ENCODE assay signal across 9 mouse cellular contexts in the genomic region with DNA sequence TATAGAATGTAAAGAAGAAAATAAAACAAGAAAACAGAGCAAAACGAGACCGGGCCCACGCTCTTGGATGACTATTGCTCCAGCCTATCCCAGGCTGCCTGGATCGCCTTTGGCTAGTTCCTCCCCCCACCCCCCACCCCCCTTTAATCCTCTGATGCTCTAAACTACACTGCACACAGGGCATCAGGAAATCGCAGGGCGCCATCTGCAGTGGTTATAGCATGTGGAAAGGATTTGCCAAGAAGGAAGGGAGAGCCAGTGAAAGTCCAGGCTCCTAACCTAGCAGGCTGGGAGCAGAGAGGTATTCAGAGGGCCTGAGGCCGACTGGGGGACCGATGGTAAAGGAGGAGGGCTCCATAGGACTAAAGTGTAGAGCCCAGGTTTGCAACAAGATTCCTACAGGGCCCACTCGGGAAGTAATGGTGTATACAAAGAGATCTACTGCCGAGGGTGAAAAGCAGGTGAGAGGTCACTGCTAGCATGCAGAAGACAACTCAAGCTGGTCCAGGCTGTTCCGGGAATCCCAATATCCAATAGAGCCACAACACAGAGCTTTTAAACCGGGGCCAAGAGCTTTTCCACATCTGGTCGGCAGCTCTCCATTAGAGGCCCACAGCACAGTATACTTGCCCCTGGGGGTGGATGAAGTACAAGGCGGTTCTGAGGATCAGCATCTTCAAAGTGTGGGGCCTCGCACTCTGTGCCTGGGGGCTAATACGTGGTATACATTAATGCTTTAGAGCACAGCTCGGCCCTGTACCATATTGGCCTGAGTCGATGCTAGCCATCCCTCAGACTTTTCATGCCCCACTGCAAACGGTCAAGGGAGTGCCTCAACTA.
DNase-seq lines count a peak whose midpoint lies in the region; ATAC-seq lines count a peak whose summit lies in the region.
"Had no signal": no experiment of that assay in that cellular context is flagged by ENCODE, and none has a peak within 500 bp of the region (broad histone marks: within the 10 kb centered on the region; RNA-seq: fewer than 3 reads in every experiment).

No protein-coding gene starts in this region.

- no peak for ATAC-seq in heart, embryonic 11.5 days (replicated peaks; ENCODE audit: insufficient number of reproducible peaks, low FRiP score, low TSS enrichment)
- ATAC-seq in hindbrain, embryonic 14.5 days (ENCODE audit: low FRiP score): 0 out of 2 replicates have a peak, but pooled peaks have one; percentile 12
- peak; percentile 55; the same call in 1 of the 2 replicates for ATAC-seq in midbrain, embryonic 16.5 days

- H3K9me3 ChIP-seq in heart, embryonic 11.5 days (replicated peaks; ENCODE audit: control insufficient read depth, low read length): no peaks in the 10 kb centered on the region
- no peaks in the 10 kb centered on the region for H3K9me3 ChIP-seq in hindbrain, embryonic 14.5 days (ENCODE audit: control insufficient read depth, low read length)
- no peaks in the 10 kb centered on the region for H3K9me3 ChIP-seq in midbrain, embryonic 16.5 days (replicated peaks; ENCODE audit: control insufficient read depth, low read length, poor library complexity, severe bottlenecking)

- H3K4me2 ChIP-seq in heart, embryonic 11.5 days: no peak overlapping the region
- H3K4me2 ChIP-seq in hindbrain, embryonic 14.5 days (replicated peaks): no peak overlapping the region
- no peak overlapping the region for H3K4me2 ChIP-seq in midbrain, embryonic 16.5 days (ENCODE audit: low read length)

- H3K9ac ChIP-seq in heart, embryonic 11.5 days (ENCODE audit: low read depth, low read length): no peak overlapping the region
- no peak overlapping the region for H3K9ac ChIP-seq in hindbrain, embryonic 14.5 days
- H3K9ac ChIP-seq in midbrain, embryonic 16.5 days (ENCODE audit: low read depth, low read length): no peak overlapping the region; the same call in 1 of the 2 replicates

- intact Hi-C loops in heart, postnatal 25 days (cut with DNase I): no loop called here

- WGBS in heart, embryonic 11.5 days (ENCODE audit: insufficient replicate concordance): 79% methylated on average over 19 of the region's 19 CpGs
- WGBS in hindbrain, embryonic 14.5 days: 57% methylated on average over 19 of the region's 19 CpGs
- WGBS in midbrain, embryonic 16.5 days: 52% methylated on average over 19 of the region's 19 CpGs

- peaks cover 47% of the 10 kb centered on the region for H3K4me1 ChIP-seq in heart, embryonic 11.5 days (ENCODE audit: control insufficient read depth, insufficient read depth, low read length)
- peaks cover 46% of the 10 kb centered on the region for H3K4me1 ChIP-seq in hindbrain, embryonic 14.5 days (replicated peaks; ENCODE audit: control insufficient read depth, insufficient read depth, low read length)
- peaks cover 25% of the 10 kb centered on the region for H3K4me1 ChIP-seq in midbrain, embryonic 16.5 days (ENCODE audit: control insufficient read depth, insufficient read depth, low read length)

- no peak for DNase-seq in heart, postnatal 25 days (ENCODE audit: low spot score)
- DNase-seq in embryo, embryonic 9.5 days (ENCODE audit: extremely low spot score): peak; percentile 22
- no peak for DNase-seq in hindbrain, embryonic 14.5 days (ENCODE audit: low spot score)
- DNase-seq in gastrocnemius, adult 8-10 months (ENCODE audit: low spot score in 2 of 2): no peak
- no peak for DNase-seq in cerebellum, postnatal 36 days
- DNase-seq in adrenal gland, adult 8-10 months: no peak
- DNase-seq: heart, postnatal 10 days had no signal

- H3K4me3 ChIP-seq in heart, embryonic 11.5 days (ENCODE audit: low read depth, low read length): no peak overlapping the region
- no peak overlapping the region for H3K4me3 ChIP-seq in hindbrain, embryonic 14.5 days (replicated peaks; ENCODE audit: low read length)
- no peak overlapping the region for H3K4me3 ChIP-seq in midbrain, embryonic 16.5 days (ENCODE audit: low read depth, low read length)

- no peaks in the 10 kb centered on the region for H3K36me3 ChIP-seq in heart, embryonic 11.5 days (ENCODE audit: control insufficient read depth, insufficient read depth, low read length)
- no peaks in the 10 kb centered on the region for H3K36me3 ChIP-seq in hindbrain, embryonic 14.5 days (replicated peaks; ENCODE audit: control insufficient read depth, insufficient read depth)
- H3K36me3 ChIP-seq in midbrain, embryonic 16.5 days (ENCODE audit: control insufficient read depth, insufficient read depth, low read length): no peaks in the 10 kb centered on the region; the same call in 1 of the 2 replicates

- H3K27ac ChIP-seq in heart, embryonic 11.5 days (ENCODE audit: low read depth, low read length): peak overlapping the region; percentile 3; the same call in 1 of the 2 replicates
- H3K27ac ChIP-seq in hindbrain, embryonic 14.5 days: 0 out of 2 replicates have a peak overlapping the region, but pooled peaks have one; percentile 53
- no peak overlapping the region for H3K27ac ChIP-seq in midbrain, embryonic 16.5 days (ENCODE audit: low read length)

- H3K27me3 ChIP-seq in heart, embryonic 11.5 days (ENCODE audit: control insufficient read depth, insufficient read depth, low read length): no peaks in the 10 kb centered on the region
- no peaks in the 10 kb centered on the region for H3K27me3 ChIP-seq in hindbrain, embryonic 14.5 days (ENCODE audit: control insufficient read depth, insufficient read depth, low read length)
- H3K27me3 ChIP-seq in midbrain, embryonic 16.5 days (ENCODE audit: control insufficient read depth, insufficient read depth, low read depth, low read length): no peaks in the 10 kb centered on the region
